Mouse (Mus musculus) common myeloid progenitor, adult 5-6 weeks (primary cell): Measurements from ENCODE around the gene Stoml3. TPM values are rescaled to one million over a fixed set of nuclear protein-coding genes. Genes with fewer than 3 reads are reported as not detected.

Experiments used
- total RNA-seq: library from RNA; stranded (forward); fragments of 200-1000, 187-1606 nt; gene quantifications from 2 replicates; pipeline ENCODE4 v1.2.3, GENCODE M21; 2017

Stoml3 gene
- total RNA-seq, 1 experiment from 2014 or later, result not detected

Other genes starting within 250 kb of the Stoml3 start
- gene Nhlrc3, start 25.3 kb upstream of the Stoml3 start, total RNA-seq, result 9.4 and 9.8 TPM in 2 replicates
- gene Proser1, start 25.0 kb upstream of the Stoml3 start, total RNA-seq, result 6.7 and 10.4 TPM in 2 replicates
- gene Frem2, start 168.7 kb downstream of the Stoml3 start, total RNA-seq, result not detected in 2 replicates